Mouse (Mus musculus) testis, adult 2 months (tissue): ENCODE measurements at regions not wholly inside any gene's neighbourhood (a gene's known extent, or its start where the extent isn't known, plus 50 kb on each side); places are given as distances from the start of the nearest gene placed in this dataset.

Source experiments
- CTCF ChIP-seq: fragments of 200-500 bp; IDR thresholded peaks from 2 replicates; pipeline ENCODE4 v1.5.1; 2012; ENCODE audit warnings: low read depth, mild to moderate bottlenecking, inconsistent platforms, low read length, moderate library complexity; ENCODE audit not compliant: control insufficient read depth, insufficient read depth, insufficient replicate concordance
- POLR2A ChIP-seq: fragments of 200-500 bp; IDR thresholded peaks from 2 replicates; pipeline ENCODE4 v1.6.1; 2012; ENCODE audit warnings: low read depth, mild to moderate bottlenecking, inconsistent platforms, low read length, moderate library complexity; ENCODE audit not compliant: control insufficient read depth

GRCm38 (mm10) chr6:141071507-141071906, 177.6 kb upstream of the Pde3a start:
- TF ChIP-seq CTCF (no peak), POLR2A (no peak)
